Mouse (Mus musculus): ENCODE measurements at regions not wholly inside any gene's neighbourhood (a gene's known extent, or its start where the extent isn't known, plus 50 kb on each side); places are given as distances from the start of the nearest gene placed in this dataset.
A peak's percentile ranks its signal among the peaks of the same experiment; 100 is the strongest.

GRCm38 (mm10) chr16:30736662-30737326 is 137.3 kb downstream of the Fam43a start:
- DNase-seq, result no peak

DNA sequence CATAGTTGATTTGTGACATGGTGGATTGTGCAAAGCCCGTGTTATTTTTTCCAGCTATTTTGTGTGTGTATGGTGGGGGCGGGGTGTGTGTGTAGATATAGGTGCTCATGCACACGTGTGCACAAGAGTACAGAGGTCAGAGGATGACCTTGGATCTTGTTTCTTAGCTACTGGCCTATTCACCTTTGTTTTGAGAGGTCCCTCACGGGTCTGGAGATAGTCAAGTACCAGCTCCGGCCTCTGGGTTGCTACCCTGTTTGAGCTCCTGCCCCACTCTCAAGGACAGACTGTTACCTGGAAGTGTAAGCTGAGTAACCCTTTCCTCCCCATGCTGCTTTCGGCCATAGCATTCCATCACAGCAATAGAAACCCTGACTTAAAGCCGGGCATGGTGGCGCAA is 138.0 kb downstream of the Fam43a start:
- no peak for DNase-seq

DNA sequence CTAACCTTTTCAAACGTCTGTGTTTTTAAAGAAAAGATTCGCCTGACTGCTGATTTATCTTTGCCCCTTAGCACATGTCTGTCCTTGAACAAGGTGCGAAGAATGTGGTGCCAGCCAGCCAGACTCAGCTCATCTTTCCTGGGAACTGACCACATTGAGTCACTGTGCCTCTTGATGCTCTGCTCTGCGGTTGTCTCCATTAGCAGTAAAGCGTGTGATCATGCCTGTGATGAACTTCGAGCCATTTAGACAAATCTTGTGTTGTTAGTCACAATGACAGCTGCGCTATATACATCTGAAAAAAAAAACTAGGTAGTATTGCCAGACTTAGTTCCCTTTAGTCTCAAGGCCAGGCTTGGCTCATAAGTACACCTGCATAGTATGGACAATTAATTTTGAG is 140.1 kb downstream of the Fam43a start:
- DNase-seq, result peak; percentile 46

GRCm38 (mm10) chr16:30741192-30741591 is 141.7 kb downstream of the Fam43a start:
- no peak for DNase-seq

DNA sequence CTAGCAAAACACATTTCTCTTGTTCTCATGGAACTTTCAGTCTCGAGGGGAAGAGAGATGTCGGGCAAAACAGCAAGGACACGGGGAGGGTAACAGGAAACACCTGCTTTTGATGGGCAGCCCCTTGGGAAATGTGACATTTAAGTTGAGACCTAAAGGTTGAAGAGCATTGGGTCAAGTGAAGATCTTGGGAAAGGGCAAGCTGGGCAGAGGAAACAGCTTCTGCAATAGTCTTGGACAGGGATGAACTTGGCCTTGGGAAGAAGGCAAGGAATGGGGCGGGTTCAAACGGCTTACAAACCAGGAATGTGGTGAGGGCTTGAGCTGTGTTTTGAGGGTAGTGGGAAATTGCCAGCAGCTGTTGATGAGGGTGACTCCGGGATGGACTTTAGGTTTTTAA is 143.0 kb downstream of the Fam43a start:
- DNase-seq, result no peak

GRCm38 (mm10) chr16:30743566-30743965 is 144.0 kb downstream of the Fam43a start:
- no peak for DNase-seq

DNA sequence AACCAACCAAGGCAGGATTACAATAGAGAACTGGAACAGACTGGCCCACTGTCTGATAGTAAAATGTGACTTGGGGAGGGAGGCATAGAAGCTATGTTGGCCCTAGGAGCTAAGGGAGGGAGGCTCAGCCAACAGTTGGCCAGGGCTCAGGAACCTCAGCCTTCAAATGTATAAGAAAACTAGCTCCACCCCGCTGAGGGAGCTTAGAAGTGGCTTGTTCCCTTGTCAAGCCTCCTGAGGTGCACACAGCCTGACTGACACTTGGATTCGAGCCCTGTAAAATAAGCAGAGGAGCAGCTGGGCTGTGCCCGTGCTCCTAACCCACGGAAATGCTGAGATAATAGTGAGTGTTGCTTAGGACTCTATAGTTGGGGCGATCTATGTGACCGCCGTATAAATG is 144.7 kb downstream of the Fam43a start:
- DNase-seq, result no peak

DNA sequence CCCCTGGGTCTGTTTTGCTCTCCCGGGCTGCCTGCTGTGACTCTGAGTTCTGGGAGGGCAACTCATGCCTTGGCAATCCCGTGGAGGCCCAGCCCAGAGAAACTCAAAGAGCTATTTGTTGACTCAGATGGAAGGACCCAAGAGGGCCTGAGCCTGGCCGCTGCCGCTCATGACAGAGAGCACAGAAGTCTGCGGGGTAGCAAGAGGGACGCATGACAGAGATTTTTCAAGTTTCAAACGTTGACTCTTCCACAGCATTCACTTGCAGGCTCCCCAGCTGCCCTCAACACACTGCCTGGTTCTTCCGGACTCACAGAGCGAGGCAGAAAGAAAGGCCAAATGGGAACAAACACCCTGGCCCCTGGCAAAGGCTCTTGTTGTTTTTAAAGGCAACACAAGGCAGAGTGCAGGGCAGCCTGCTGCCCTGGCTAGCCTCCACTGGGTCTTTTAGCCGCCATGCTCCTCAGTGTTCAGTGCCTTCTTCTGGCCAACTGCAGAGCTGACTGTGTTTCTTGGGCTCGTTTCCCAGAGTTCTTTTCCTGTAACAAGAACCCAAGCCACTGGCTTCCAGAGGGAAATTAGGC is 146.2 kb downstream of the Fam43a start:
- DNase-seq, result peak; percentile 60

DNA sequence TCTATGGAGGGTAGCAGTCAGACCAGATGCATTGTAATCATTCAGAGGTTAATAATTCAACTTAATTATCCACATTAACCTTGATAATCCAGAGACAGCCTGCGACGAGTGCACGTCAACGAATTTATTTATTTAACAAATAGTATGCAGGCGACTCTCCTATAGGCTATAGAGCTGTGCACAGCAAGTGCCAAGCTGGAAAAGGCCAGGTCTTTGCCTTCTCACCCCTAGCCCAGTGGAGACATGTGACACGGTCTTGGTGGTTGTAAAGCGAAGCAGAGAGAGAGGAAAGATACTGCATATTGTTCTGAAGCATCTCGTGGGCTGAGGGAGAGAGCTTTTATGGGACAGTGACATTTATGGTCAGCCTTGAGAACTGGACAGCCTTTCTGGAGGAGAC is 146.7 kb downstream of the Fam43a start:
- DNase-seq, result no peak

GRCm38 (mm10) chr16:30749841-30750240 is 150.3 kb downstream of the Fam43a start:
- DNase-seq, result peak; percentile 65

DNA sequence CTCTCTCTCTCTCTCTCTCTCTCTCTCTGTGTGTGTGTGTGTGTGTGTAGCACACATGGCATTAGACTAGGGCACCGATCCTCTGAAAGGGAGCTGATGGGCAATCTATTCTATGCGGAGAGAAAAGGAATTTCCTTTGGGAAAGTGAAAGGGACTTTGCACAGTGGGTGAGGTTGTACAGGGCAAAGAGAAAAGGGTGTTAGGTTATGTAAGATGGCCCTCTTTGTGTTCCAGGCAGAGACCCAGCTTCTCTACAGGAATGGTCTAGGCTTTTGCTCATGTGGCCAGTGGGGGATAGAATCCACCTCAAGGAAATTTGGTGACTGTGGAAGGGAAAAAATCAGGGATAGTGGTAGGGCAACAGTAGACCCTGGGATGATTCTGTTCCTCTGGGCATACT is 156.2 kb downstream of the Fam43a start:
- no peak for DNase-seq

DNA sequence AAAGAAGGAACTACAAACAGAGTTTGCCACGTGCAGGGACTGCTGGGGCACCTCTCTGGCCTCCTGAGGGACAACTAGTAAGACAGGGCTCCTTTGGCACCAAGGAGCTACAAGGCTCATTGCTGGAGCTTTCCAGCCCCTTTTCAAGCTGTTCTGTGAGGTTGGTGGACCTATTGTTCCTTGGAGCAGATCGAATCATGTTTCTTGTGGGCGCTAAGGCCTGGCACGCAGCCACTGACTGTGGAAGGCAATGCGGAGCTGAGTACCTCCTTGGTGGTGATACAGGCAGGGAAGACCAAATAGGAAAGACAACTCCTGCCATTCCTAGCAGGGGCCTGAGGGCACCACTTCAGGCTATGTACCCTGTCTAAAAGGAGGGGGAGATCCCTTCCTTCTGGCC is 157.2 kb downstream of the Fam43a start:
- DNase-seq, result no peak

- DNase-seq, result no peak
Measured at GRCm38 (mm10) chr16:30757556-30757955, 158.0 kb downstream of the Fam43a start.

DNA sequence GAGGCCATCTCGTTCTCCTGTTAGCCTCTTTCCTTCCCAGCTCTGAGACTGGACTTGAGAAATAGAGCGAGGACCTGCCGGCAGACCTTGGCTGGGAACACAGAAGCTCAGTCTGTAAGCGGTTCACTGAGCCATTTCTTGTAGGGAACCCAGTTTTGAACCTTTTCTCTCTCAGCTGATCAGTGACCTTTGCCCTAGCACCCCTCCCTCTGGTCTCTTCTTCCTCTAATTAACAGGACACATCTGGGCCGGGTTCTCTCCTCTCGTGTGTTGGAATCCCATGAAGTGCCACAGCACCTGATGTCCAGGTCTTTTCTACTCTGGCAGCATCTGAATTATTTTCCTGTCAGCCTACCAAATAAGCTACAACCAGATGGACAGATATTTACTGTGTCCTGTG is 158.5 kb downstream of the Fam43a start:
- DNase-seq, result no peak

DNA sequence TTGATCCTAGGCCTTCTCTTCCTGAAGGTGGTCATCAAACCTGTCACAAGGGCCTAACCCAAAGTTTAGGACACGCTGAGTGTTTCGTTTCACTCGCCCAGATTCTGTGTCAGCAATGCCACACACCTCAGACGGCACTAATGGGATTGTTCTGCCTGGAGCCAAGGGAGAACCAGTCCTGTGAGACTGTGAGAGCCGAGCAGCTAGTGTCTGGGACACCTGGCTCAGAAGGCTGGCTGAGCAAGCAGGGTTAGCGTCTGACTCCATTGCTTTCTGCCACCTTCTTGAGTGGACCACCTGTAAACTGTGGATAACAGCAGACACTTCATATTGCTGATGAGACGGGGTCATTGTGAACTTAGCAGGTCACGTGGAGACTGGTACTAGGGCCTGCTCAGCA is 160.0 kb downstream of the Fam43a start:
- DNase-seq, result no peak

GRCm38 (mm10) chr16:30761201-30761710 is 161.7 kb downstream of the Fam43a start:
- DNase-seq, result no peak

GRCm38 (mm10) chr16:30762898-30763595 is 163.5 kb downstream of the Fam43a start:
- no peak for DNase-seq

GRCm38 (mm10) chr16:30765591-30765990 is 166.1 kb downstream of the Fam43a start:
- DNase-seq, result no peak

DNA sequence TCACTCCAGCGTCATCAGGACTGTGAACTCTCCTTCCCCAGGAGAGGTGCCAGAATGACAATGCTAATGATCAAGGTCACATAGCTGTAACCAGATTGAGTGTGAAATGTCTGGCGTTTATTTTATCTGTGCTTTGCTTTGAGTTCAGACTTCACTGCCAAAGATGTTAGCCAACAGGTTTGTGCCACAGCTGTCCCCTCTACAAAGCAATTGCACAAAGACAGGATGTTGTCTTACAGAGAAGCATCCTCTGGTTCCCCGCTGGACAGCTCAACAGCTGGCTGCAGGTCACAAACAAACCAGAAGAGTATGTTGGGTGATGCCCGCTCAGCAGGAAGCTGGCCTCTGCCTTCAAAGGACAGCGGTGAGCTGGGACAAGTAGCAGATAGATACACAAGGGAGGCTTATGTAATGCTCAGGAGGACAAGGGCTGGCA is 169.5 kb downstream of the Fam43a start:
- peak; percentile 63 for DNase-seq

GRCm38 (mm10) chr16:30769467-30769866 is 169.9 kb downstream of the Fam43a start:
- DNase-seq, result no peak

GRCm38 (mm10) chr16:30772802-30773201 is 173.3 kb downstream of the Fam43a start:
- DNase-seq, result peak; percentile 40

DNA sequence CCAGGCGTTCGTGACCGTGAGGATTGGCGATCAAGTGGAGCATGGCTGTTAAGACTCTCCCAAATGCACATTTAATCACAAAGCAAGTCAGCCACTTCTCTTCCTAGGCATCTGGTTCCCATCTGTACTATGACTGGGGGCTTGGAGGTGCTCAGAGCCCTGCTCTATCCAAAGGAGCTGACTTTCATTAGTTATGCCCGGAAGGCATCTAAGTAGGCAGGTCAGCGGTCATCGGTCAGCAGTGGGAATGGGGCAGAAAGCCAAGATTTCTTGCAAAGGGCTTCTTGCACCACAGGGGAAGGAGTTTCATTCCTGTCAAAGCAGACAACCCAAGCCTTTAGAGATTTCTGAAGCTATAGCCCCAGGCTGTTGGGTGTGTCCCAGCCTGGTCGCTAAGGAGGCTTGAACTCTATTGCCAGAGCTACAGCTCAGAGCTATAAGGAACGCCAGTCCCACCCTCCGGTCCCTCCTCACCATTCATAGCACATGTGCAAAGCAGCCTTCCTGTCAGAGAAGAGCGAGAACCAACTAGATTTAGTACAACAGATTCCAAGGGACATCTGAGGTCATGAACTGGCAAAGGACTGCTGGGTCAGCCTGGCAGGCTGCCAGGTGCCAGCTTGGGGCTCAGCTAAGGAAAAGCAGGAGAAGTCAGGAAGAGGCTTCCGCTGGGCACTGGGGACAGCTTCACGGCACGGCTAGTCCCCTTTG is 175.6 kb downstream of the Fam43a start:
- peak; percentile 78 for DNase-seq

Measured in adrenal gland, postnatal 14 days (tissue).